Mouse (Mus musculus): Measurements from ENCODE around the gene Ptprd. TPM values are rescaled to one million over a fixed set of nuclear protein-coding genes. Genes with fewer than 3 reads are reported as not detected.

Gene Ptprd
- polyA plus RNA-seq, 1 experiment from 2014 or later: 15.9 TPM

DNA sequence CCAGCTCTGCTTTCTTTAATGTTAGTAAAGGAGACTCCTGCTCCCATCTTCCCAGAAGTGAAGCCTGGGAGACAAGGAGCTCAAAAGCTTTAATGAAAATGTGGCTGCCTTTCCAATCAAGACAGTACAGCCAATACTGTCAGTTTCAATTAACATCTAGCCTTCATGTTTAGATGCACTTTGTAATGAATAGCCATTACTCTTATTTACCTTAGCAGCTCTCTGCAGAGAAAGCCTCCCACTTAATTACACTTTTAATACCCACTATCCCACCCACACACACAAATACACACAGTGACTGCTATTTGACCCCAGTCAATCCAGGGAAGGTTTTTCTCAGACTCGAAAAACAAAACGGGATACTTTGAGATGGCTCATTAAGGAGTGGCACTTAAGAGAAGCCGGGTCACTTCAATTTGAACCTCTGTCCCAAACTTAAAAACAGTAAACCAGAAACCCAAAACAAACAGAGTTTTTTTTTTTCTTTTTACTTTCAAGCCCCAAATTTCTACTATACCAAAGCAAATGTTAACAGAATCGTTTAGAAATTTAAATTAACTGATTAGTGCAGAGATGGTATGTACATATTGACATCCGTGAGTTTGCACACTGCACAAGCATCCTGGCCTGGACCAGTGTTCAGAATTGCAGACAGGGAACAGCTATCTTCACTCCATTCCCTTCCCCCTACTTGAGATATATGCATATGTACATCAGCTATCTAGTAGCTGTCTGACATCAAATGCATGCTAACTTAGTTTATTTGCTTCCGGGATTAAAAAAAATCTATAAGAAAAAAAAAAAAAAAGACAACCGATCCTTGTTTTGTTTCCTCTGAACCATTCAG lies 1824.6 kb downstream of the Ptprd start:
- Histone ChIP-seq H3K9ac (no peak overlapping the region), H3K9me3 (no peaks in the 10 kb centered on the region), H3K27me3 (no peaks in the 10 kb centered on the region), H3K36me3 (no peaks in the 10 kb centered on the region), H3K4me2 (no peak overlapping the region), H3K27ac (no peak overlapping the region), H3K4me3 (no peak overlapping the region), H3K4me1 (no peaks in the 10 kb centered on the region)
- no peak for ATAC-seq (ENCODE audit: borderline replicate concordance, extremely low read depth, low FRiP score, low TSS enrichment)
- 43% methylated on average over 7 of the region's 7 CpGs for WGBS

GRCm38 (mm10) chr4:76385818-76386217 lies 1825.9 kb downstream of the Ptprd start:
- ATAC-seq (ENCODE audit: borderline replicate concordance, extremely low read depth, low FRiP score, low TSS enrichment): no peak
- H3K36me3 ChIP-seq: no peaks in the 10 kb centered on the region
- H3K27ac ChIP-seq: no peak overlapping the region
- H3K9ac ChIP-seq: no peak overlapping the region
- H3K4me3 ChIP-seq: no peak overlapping the region
- no peaks in the 10 kb centered on the region for H3K27me3 ChIP-seq
- no peaks in the 10 kb centered on the region for H3K9me3 ChIP-seq
- H3K4me1 ChIP-seq: no peaks in the 10 kb centered on the region
- 91% methylated on average over 5 of the region's 5 CpGs for WGBS
- H3K4me2 ChIP-seq: no peak overlapping the region

DNA sequence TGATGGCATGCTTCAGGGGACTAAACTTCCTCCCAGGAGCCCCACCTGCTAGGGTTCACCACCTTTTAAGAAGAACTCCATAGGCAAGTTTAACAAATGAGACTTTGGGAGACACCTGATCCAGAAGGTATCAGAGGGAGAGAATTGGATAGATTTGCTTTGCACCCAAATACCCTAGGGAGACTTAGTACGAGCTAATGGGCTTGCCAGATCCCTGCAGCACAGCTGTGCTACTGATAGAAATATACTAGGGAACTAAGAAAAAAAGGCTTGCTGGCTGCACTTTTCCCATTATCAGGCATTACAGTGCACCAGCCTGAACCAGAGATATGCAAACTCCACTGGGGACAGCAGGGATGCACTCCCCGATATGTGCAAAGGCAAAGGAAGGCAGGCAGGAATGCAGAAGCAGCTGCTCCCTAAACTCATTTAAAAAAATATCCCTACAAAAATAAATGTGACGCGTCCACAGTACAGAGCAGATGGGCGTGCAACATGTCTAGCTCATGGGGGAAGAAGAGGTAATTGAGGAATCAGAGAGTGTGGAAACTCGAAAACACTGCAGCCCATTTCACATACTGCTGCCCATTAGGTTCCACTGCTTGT lies 1831.3 kb downstream of the Ptprd start:
- H3K36me3 ChIP-seq: no peaks in the 10 kb centered on the region
- no peak overlapping the region for H3K4me3 ChIP-seq
- no peaks in the 10 kb centered on the region for H3K27me3 ChIP-seq
- H3K27ac ChIP-seq: no peak overlapping the region
- H3K4me2 ChIP-seq: no peak overlapping the region
- 73% methylated on average over 6 of the region's 6 CpGs for WGBS
- no peak overlapping the region for H3K9ac ChIP-seq
- no peaks in the 10 kb centered on the region for H3K4me1 ChIP-seq
- no peaks in the 10 kb centered on the region for H3K9me3 ChIP-seq
- ATAC-seq (ENCODE audit: borderline replicate concordance, extremely low read depth, low FRiP score, low TSS enrichment): no peak

DNA sequence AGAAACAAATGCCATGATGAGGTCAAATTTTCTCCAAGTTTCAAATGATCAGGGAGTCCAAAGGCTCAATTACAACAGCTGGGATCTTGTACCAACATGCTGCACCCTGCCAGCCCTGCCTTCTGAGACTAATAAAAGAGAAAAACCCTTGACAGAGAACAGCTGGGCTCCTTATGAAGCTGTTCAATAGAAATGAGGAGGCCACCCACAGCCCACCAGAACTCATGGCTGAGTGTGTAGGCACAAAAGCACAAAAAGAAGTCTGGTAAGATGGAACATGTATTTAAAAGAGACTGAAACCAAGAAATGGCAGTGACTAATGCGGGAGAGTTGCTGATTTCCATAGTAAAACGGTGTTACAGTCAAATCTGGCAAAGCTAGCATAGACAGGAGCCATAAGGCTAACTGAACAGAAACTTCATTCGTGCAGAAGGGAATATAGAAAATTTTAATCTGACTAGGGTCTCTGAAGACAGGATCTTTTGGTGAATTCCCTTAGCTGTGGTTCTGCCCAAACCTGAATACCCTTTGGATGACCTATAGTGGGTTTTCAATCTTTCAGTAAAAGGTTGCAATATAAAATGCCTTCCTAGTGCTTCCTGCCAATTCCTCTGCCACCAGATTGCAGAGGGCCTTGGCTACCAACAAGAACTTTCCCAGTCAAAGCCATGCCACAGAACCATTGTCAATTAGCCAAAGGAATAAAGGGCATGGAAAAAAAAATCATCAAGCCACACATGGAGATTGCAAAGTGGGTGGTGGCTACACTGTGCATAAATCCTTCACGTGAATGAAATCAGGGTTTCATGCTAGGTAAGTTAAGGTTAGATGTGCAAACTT lies 1841.5 kb downstream of the Ptprd start:
- Histone ChIP-seq H3K4me1 (peaks cover 22% of the 10 kb centered on the region), H3K4me3 (no peak overlapping the region), H3K9me3 (no peaks in the 10 kb centered on the region), H3K27me3 (no peaks in the 10 kb centered on the region), H3K27ac (peak overlapping the region; percentile 64), H3K36me3 (no peaks in the 10 kb centered on the region), H3K4me2 (peak overlapping the region; percentile 26; the same call in 1 of the 2 replicates), H3K9ac (no peak overlapping the region)
- WGBS: 42% methylated on average over 4 of the region's 4 CpGs
- ATAC-seq (ENCODE audit: borderline replicate concordance, extremely low read depth, low FRiP score, low TSS enrichment): peak; percentile 88

DNA sequence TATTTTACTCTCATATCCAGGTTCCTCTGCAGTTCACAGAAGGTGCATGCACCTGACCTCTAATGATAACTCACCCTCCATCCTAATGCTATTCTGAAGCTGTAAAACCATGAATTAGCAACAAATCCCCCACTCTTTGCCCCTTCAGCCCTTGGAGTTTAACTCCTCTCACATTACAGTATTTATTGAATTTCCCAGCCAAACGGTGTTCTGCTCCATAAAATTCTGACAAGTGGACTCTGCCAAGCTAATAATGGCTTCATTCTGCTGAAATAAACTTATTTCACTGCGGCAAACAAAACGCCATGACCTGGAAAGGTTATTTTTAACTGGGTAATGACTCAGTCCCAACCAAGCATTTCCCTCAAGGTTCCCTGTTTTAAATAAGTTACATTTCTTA lies 1842.7 kb downstream of the Ptprd start:
- 33% methylated on average over 3 of the region's 3 CpGs for WGBS
- H3K27ac ChIP-seq: 0 out of 2 replicates have a peak overlapping the region, but pooled peaks have one; percentile 2

GRCm38 (mm10) chr4:76368291-76368690 lies 1843.5 kb downstream of the Ptprd start:
- Histone ChIP-seq H3K9ac (no peak overlapping the region), H3K4me1 (peaks cover 22% of the 10 kb centered on the region), H3K27ac (no peak overlapping the region), H3K9me3 (no peaks in the 10 kb centered on the region), H3K36me3 (no peaks in the 10 kb centered on the region), H3K4me2 (no peak overlapping the region), H3K4me3 (no peak overlapping the region), H3K27me3 (no peaks in the 10 kb centered on the region)
- WGBS: 88% methylated on average over 2 of the region's 2 CpGs
- ATAC-seq (ENCODE audit: borderline replicate concordance, extremely low read depth, low FRiP score, low TSS enrichment): no peak

More for the DNA sequence above, 1842.7 kb downstream of the Ptprd start:
- Histone ChIP-seq H3K9me3 (no peaks in the 10 kb centered on the region), H3K9ac (no peak overlapping the region), H3K4me3 (no peak overlapping the region), H3K4me1 (peaks cover 22% of the 10 kb centered on the region), H3K4me2 (peak overlapping the region; percentile 26; the same call in 1 of the 2 replicates), H3K27me3 (no peaks in the 10 kb centered on the region), H3K36me3 (no peaks in the 10 kb centered on the region)
- ATAC-seq (ENCODE audit: borderline replicate concordance, extremely low read depth, low FRiP score, low TSS enrichment): no peak

GRCm38 (mm10) chr4:76367285-76367684 lies 1844.5 kb downstream of the Ptprd start:
- Histone ChIP-seq H3K4me3 (no peak overlapping the region), H3K9ac (no peak overlapping the region), H3K27me3 (no peaks in the 10 kb centered on the region), H3K4me1 (peaks cover 22% of the 10 kb centered on the region), H3K4me2 (no peak overlapping the region), H3K9me3 (no peaks in the 10 kb centered on the region), H3K36me3 (no peaks in the 10 kb centered on the region), H3K27ac (no peak overlapping the region)
- no peak for ATAC-seq (ENCODE audit: borderline replicate concordance, extremely low read depth, low FRiP score, low TSS enrichment)
- 78% methylated on average over 3 of the region's 3 CpGs for WGBS

- ATAC-seq (ENCODE audit: borderline replicate concordance, extremely low read depth, low FRiP score, low TSS enrichment): no peak
- WGBS: 36% methylated on average over 4 of the region's 4 CpGs
- H3K27me3 ChIP-seq: no peaks in the 10 kb centered on the region
- H3K36me3 ChIP-seq: no peaks in the 10 kb centered on the region
- H3K4me3 ChIP-seq: no peak overlapping the region
- H3K9ac ChIP-seq: no peak overlapping the region
- H3K4me1 ChIP-seq: peaks cover 18% of the 10 kb centered on the region
- no peaks in the 10 kb centered on the region for H3K9me3 ChIP-seq
- H3K27ac ChIP-seq: no peak overlapping the region
- H3K4me2 ChIP-seq: no peak overlapping the region
Measured at GRCm38 (mm10) chr4:76365871-76366270, 1845.9 kb downstream of the Ptprd start.

GRCm38 (mm10) chr4:76361546-76361945 lies 1850.2 kb downstream of the Ptprd start:
- H3K4me3 ChIP-seq: no peak overlapping the region
- 34% methylated on average over 1 of the region's 1 CpGs for WGBS
- peaks cover 6% of the 10 kb centered on the region; the same call in 1 of the 2 replicates for H3K4me1 ChIP-seq
- no peak overlapping the region for H3K27ac ChIP-seq
- H3K4me2 ChIP-seq: no peak overlapping the region
- ATAC-seq (ENCODE audit: borderline replicate concordance, extremely low read depth, low FRiP score, low TSS enrichment): no peak
- no peak overlapping the region for H3K9ac ChIP-seq
- H3K27me3 ChIP-seq: no peaks in the 10 kb centered on the region
- H3K36me3 ChIP-seq: no peaks in the 10 kb centered on the region
- no peaks in the 10 kb centered on the region for H3K9me3 ChIP-seq

DNA sequence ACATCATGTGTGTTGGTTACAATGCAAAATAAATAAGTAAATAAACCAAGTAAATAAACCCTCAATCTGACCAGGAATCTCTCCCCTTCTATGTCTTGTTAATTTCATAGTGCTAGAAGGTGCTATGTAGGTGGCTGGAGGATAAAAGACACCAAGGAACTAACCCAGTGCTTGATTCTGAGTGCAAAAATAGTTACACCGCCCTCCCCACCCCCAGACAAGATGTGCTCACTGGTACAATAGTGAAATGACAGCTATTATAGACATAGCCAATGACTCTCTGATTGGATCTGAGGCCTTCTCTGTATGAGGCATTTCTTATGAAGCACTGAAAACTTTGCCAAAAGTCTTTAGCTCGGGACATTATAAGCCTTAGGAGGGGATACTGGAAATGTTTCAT lies 1857.6 kb downstream of the Ptprd start:
- peaks cover 3% of the 10 kb centered on the region; the same call in 1 of the 2 replicates for H3K9me3 ChIP-seq
- no peak overlapping the region for H3K4me3 ChIP-seq
- no peak overlapping the region for H3K27ac ChIP-seq
- no peaks in the 10 kb centered on the region for H3K27me3 ChIP-seq
- H3K9ac ChIP-seq: no peak overlapping the region
- 75% methylated on average over 2 of the region's 2 CpGs for WGBS
- peaks cover 10% of the 10 kb centered on the region for H3K4me1 ChIP-seq
- H3K4me2 ChIP-seq: no peak overlapping the region
- H3K36me3 ChIP-seq: no peaks in the 10 kb centered on the region
- no peak for ATAC-seq (ENCODE audit: borderline replicate concordance, extremely low read depth, low FRiP score, low TSS enrichment)

GRCm38 (mm10) chr4:76352468-76352867 lies 1859.3 kb downstream of the Ptprd start:
- H3K4me2 ChIP-seq: no peak overlapping the region

More at GRCm38 (mm10) chr4:76352468-76352867, 1859.3 kb downstream of the Ptprd start:
- peaks cover 10% of the 10 kb centered on the region for H3K4me1 ChIP-seq
- H3K27ac ChIP-seq: no peak overlapping the region
- H3K9me3 ChIP-seq: peaks cover 3% of the 10 kb centered on the region; the same call in 1 of the 2 replicates
- H3K9ac ChIP-seq: no peak overlapping the region
- ATAC-seq (ENCODE audit: borderline replicate concordance, extremely low read depth, low FRiP score, low TSS enrichment): no peak
- H3K27me3 ChIP-seq: no peaks in the 10 kb centered on the region
- H3K36me3 ChIP-seq: no peaks in the 10 kb centered on the region
- WGBS: 42% methylated on average over 1 of the region's 1 CpGs
- no peak overlapping the region for H3K4me3 ChIP-seq
